Mouse (Mus musculus) limb, embryonic 14.5 days (tissue): Measurements from ENCODE around the gene Spata13. TPM values are rescaled to one million over a fixed set of nuclear protein-coding genes. Genes with fewer than 3 reads are reported as not detected.

Source experiments
- ATAC-seq: fragments of 200-750 bp; cut with Nextera tagmentation; 2 replicates; pipeline ENCODE4 v1.8.0; 2017; ENCODE audit warnings: low read depth, moderate number of reproducible peaks, moderate TSS enrichment; ENCODE audit not compliant: low FRiP score
- DNase-seq: peaks from one replicate; pipeline ENCODE4 v3.0.0-alpha.2; 2015; ENCODE audit warnings: low spot score
- H3K27ac ChIP-seq: fragments of 300-500 bp; sonication (generic); replicated peaks from 2 replicates; pipeline ENCODE4 v1.5.1; 2014; ENCODE audit warnings: low read depth, mild to moderate bottlenecking, low read length, moderate library complexity, mixed read lengths
- H3K27me3 ChIP-seq: fragments of 300-500 bp; sonication (generic); 2 replicates; pipeline ENCODE4 v1.6.1; 2014; ENCODE audit warnings: low read length, mixed read lengths; ENCODE audit not compliant: control insufficient read depth, insufficient read depth
- H3K36me3 ChIP-seq: fragments of 300-500 bp; sonication (generic); 2 replicates; pipeline ENCODE4 v1.6.1; 2014; ENCODE audit warnings: mild to moderate bottlenecking, low read length, moderate library complexity, mixed read lengths; ENCODE audit not compliant: control insufficient read depth, insufficient read depth
- H3K4me1 ChIP-seq: fragments of 300-500 bp; sonication (generic); 2 replicates; pipeline ENCODE4 v1.6.1; 2014; ENCODE audit warnings: antibody characterized with exemption, low read length, mixed read lengths; ENCODE audit not compliant: control insufficient read depth, insufficient read depth
- H3K4me2 ChIP-seq: fragments of 300-500 bp; sonication (generic); replicated peaks from 2 replicates; pipeline ENCODE4 v1.6.1; 2014; ENCODE audit warnings: low read depth, mild to moderate bottlenecking, low read length, moderate library complexity; ENCODE audit not compliant: severe bottlenecking
- H3K4me3 ChIP-seq: fragments of 300-500 bp; sonication (generic); replicated peaks from 2 replicates; pipeline ENCODE4 v1.5.1; 2014; ENCODE audit warnings: low read length
- H3K9ac ChIP-seq: fragments of 300-500 bp; sonication (generic); 2 replicates; pipeline ENCODE4 v1.6.1; 2014; ENCODE audit warnings: mild to moderate bottlenecking, low read depth, low read length, moderate library complexity; ENCODE audit not compliant: severe bottlenecking
- H3K9me3 ChIP-seq: fragments of 300-500 bp; sonication (generic); 2 replicates; pipeline ENCODE4 v1.6.1; 2016; ENCODE audit warnings: low read length; ENCODE audit not compliant: control insufficient read depth
- POLR2A ChIP-seq: fragments of 200-500 bp; IDR thresholded peaks from 2 replicates; pipeline ENCODE4 v1.8.0; 2012; ENCODE audit warnings: inconsistent platforms, mild to moderate bottlenecking, moderate library complexity, borderline replicate concordance; ENCODE audit not compliant: insufficient read depth, insufficient read length; ENCODE audit errors: extremely low read depth
- WGBS: fragments of 180-500 bp; shearing (Covaris S2); extraction: QIAGEN DNeasy Blood & Tissue Kit; methylation state at CpG from one replicate; pipeline ENCODE4 v1.1.7; 2014; 5-methylcytosine and 5-hydroxymethylcytosine counted together
- polyA plus RNA-seq, 2 experiments: library from polyadenylated mRNA; depleted of rRNA in 1 of 2; stranded (reverse) in 1 of 2; unstranded in 1 of 2; fragments of >200 nt; fragmentation: Nextera tagmentation in 1 of 2; extraction: Ambion mirVana in 1 of 2; gene quantifications; 2 replicates each; pipeline versions ENCODE4 v1.2.1 to v1.2.3; 2012 to 2014

Gene Spata13
- polyA plus RNA-seq, 2 experiments, result 6.8 to 9.5 TPM

DNA sequence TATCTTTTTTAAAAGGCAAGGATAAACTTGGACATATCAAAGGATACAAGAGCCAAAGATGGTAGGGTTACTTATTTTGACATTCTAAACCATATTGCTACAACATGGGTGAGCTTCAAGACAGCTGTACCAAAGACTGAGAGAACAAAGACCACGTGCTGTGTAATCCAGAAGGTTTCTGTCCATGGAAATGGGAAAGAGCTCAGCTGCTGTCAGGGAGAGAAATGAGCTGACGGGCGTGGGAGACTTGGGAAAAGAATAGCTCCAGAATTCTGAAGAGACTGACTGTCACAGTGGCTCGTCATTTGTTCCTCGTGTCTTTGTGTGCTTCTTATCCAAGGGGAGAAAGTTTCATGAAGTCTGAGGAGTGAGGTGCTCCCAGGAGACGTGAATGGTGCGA is 36.4 kb downstream of the Spata13 start:
- DNase-seq (no peak), ATAC-seq (no peak)
- Histone ChIP-seq H3K36me3 (no peaks in the 10 kb centered on the region), H3K9me3 (no peaks in the 10 kb centered on the region), H3K4me1 (no peaks in the 10 kb centered on the region; the same call in 1 of the 2 replicates), H3K4me2 (no peak overlapping the region), H3K27me3 (no peaks in the 10 kb centered on the region), H3K27ac (no peak overlapping the region), H3K9ac (no peak overlapping the region), H3K4me3 (no peak overlapping the region)
- no peak for TF ChIP-seq POLR2A
- WGBS, result 84% methylated on average over 7 of the region's 7 CpGs

DNA sequence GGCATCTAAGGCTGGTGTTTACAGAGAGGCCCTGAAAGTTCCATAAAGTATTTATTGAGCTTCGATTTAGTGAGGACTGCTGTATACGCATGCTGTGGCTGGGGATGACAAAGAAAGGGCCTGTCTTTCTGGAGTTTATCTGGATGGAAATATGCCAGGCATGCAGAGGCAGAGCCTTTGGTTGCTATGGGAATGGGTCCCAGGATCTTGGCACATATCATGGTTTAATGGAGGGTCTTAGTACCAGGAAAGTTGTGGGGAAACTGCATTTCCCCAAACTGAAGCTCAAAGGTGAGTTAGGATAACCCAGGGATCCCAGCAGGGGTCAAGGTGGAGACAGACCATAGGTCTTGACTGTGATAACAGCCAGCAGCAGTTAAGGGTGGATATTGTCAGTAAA is 37.7 kb downstream of the Spata13 start:
- no peaks in the 10 kb centered on the region for H3K9me3 ChIP-seq
- no peak overlapping the region for H3K4me3 ChIP-seq
- ATAC-seq, result no peak
- WGBS, result 63% methylated on average over 2 of the region's 2 CpGs
- no peak overlapping the region for H3K9ac ChIP-seq
- no peaks in the 10 kb centered on the region for H3K36me3 ChIP-seq
- no peak overlapping the region for H3K4me2 ChIP-seq
- no peak for TF ChIP-seq POLR2A
- no peaks in the 10 kb centered on the region for H3K27me3 ChIP-seq
- H3K4me1 ChIP-seq, result no peaks in the 10 kb centered on the region
- no peak for DNase-seq
- H3K27ac ChIP-seq, result no peak overlapping the region

DNA sequence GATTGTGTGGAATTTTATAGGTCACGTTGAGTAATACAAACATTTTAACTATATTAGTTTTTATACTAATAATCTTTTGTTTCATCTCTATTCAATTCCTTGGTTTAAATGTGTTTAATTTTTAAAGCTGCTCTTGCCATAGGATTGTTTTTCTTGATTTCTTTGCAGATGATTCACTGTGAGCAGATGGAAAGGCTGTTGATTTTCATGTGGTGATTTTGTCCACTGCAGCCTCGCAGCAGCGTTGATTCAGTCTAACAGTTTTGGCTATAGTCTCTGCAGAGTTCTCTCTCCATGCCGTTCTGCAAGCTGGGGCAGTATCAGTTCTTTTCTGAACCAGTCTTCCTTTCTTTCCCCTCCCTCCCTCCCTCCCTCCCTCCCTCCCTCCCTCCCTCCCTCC is 41.9 kb downstream of the Spata13 start:
- no peaks in the 10 kb centered on the region for H3K9me3 ChIP-seq
- no peak overlapping the region for H3K27ac ChIP-seq
- no peak overlapping the region for H3K4me3 ChIP-seq
- H3K4me2 ChIP-seq, result no peak overlapping the region
- DNase-seq (no peak), ATAC-seq (no peak)
- no peaks in the 10 kb centered on the region for H3K36me3 ChIP-seq
- no peaks in the 10 kb centered on the region for H3K27me3 ChIP-seq
- WGBS, result 87% methylated on average over 4 of the region's 4 CpGs
- H3K4me1 ChIP-seq, result no peaks in the 10 kb centered on the region
- no peak for TF ChIP-seq POLR2A
- H3K9ac ChIP-seq, result no peak overlapping the region

DNA sequence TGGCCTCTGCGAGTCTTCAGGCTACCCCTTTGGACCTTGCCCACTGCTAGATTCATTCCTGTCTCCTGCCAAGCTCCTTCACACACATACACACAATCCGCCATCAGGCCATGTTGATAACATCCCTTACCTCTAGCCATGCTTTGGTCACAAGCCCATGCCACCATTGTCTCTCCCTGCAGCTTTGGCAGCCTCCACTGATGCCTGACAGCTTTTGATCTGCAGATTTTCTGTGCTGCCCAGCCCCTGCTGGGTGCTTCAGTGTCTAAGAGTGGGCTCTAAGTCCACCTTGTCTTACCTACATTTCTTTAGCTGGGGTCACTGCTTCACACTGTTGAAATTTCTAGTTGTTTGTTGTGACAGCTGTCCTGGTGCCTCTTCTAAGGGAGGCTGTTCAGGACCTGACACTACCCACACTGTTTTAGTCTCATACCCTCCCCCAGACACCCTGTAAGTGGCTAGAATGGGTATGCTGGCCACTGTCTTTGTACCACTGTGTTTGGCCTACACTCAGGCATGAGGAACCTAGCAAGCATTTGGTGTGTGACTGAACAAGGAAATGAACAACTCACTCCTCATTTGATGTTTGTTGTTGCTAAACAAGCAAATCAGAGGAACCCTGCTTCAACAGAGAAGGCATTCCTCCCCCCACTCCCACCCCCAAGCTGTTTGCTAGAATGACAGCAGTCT is 43.0 kb downstream of the Spata13 start:
- no peaks in the 10 kb centered on the region for H3K27me3 ChIP-seq
- 96% methylated on average over 2 of the region's 2 CpGs for WGBS

DNA sequence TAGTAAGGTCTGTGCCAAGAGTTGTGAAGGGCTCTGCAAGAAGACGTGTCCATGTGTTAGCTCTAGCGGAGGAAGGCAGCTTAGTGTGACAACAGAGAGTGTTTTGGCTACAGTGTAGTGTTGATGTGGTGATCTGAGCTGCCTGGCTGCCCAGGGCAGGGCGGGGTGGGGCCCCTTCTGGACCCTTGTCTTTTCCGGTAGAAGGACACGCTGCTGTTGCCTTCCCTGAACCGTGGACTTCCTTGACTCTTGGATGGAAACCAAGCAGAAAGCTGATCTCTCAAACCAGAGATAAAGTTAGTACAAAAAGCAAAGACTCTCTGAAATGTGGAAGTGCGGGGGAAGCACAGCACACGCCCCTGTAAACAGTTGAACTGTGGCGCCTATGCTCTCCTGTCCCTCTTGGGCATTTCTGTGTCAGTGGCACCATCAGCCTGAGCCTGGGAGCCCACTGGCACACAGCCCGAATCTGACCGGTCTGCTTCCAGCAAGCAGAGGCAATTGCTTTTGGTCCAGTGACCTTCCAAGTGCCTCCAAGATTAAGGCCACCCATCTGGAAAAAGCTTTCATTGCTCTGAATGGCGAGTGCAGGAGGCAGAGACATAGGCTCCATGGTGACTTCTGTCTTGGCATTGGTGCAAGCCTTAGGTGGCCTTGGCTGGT is 48.7 kb downstream of the Spata13 start:
- ATAC-seq, result no peak
- no peaks in the 10 kb centered on the region for H3K36me3 ChIP-seq
- 74% methylated on average over 12 of the region's 12 CpGs for WGBS
- no peak overlapping the region for H3K27ac ChIP-seq
- H3K9ac ChIP-seq, result no peak overlapping the region
- no peak overlapping the region for H3K4me3 ChIP-seq
- H3K4me2 ChIP-seq, result no peak overlapping the region
- no peak for DNase-seq
- no peaks in the 10 kb centered on the region for H3K4me1 ChIP-seq
- no peak for TF ChIP-seq POLR2A
- no peaks in the 10 kb centered on the region for H3K27me3 ChIP-seq
- no peaks in the 10 kb centered on the region for H3K9me3 ChIP-seq

More for the DNA sequence above, 43.0 kb downstream of the Spata13 start:
- Histone ChIP-seq H3K4me3 (no peak overlapping the region), H3K27ac (no peak overlapping the region), H3K4me1 (no peaks in the 10 kb centered on the region), H3K36me3 (no peaks in the 10 kb centered on the region), H3K4me2 (no peak overlapping the region), H3K9me3 (no peaks in the 10 kb centered on the region), H3K9ac (no peak overlapping the region)
- TF ChIP-seq POLR2A, result no peak
- ATAC-seq (no peak), DNase-seq (no peak)
